In genomic region chr11:7862547-7862946, GRCm38 (mm10) we compare ENCODE assay signal across 12 mouse cellular contexts.
A peak's percentile ranks its signal among the peaks of the same experiment; 100 is the strongest.
DNase-seq lines count a peak whose midpoint lies in the region; ATAC-seq lines count a peak whose summit lies in the region.
"Had no signal": no experiment of that assay in that cellular context is flagged by ENCODE, and none has a peak within 500 bp of the region (broad histone marks: within the 10 kb centered on the region; RNA-seq: fewer than 3 reads in every experiment).

No protein-coding gene starts in this region.

- H3K4me3 ChIP-seq in heart, embryonic 11.5 days (ENCODE audit: low read depth, low read length) = no peak overlapping the region
- no peak overlapping the region for H3K4me3 ChIP-seq in forebrain, embryonic 11.5 days (ENCODE audit: low read depth, low read length)

- no peaks in the 10 kb centered on the region for H3K4me1 ChIP-seq in heart, embryonic 11.5 days (ENCODE audit: control insufficient read depth, insufficient read depth, low read length)
- no peaks in the 10 kb centered on the region for H3K4me1 ChIP-seq in forebrain, embryonic 11.5 days (replicated peaks; ENCODE audit: control insufficient read depth, insufficient read depth, low read length)

- H3K27me3 ChIP-seq in heart, embryonic 11.5 days (ENCODE audit: control insufficient read depth, insufficient read depth, low read length) = no peaks in the 10 kb centered on the region
- no peaks in the 10 kb centered on the region for H3K27me3 ChIP-seq in forebrain, embryonic 11.5 days (ENCODE audit: control insufficient read depth, insufficient read depth, low read length)

- ATAC-seq in heart, embryonic 11.5 days (replicated peaks; ENCODE audit: insufficient number of reproducible peaks, low FRiP score, low TSS enrichment) = no peak
- no peak for ATAC-seq in forebrain, embryonic 11.5 days (replicated peaks; ENCODE audit: low FRiP score)

- H3K9ac ChIP-seq in heart, embryonic 11.5 days (ENCODE audit: low read depth, low read length) = no peak overlapping the region
- no peak overlapping the region for H3K9ac ChIP-seq in forebrain, embryonic 11.5 days (ENCODE audit: low read length)
- H3K9ac ChIP-seq: hindbrain, embryonic 14.5 days had no signal

- no peak overlapping the region for H3K27ac ChIP-seq in heart, embryonic 11.5 days (ENCODE audit: low read depth, low read length)
- no peak overlapping the region for H3K27ac ChIP-seq in forebrain, embryonic 11.5 days (ENCODE audit: low read depth, low read length)
- H3K27ac ChIP-seq: hindbrain, embryonic 14.5 days had no signal

- H3K9me3 ChIP-seq in heart, embryonic 11.5 days (replicated peaks; ENCODE audit: control insufficient read depth, low read length) = no peaks in the 10 kb centered on the region
- no peaks in the 10 kb centered on the region for H3K9me3 ChIP-seq in forebrain, embryonic 11.5 days (ENCODE audit: control insufficient read depth, low read length)
- H3K9me3 ChIP-seq: G1E had no signal

- H3K36me3 ChIP-seq in heart, embryonic 11.5 days (ENCODE audit: control insufficient read depth, insufficient read depth, low read length) = no peaks in the 10 kb centered on the region
- no peaks in the 10 kb centered on the region for H3K36me3 ChIP-seq in forebrain, embryonic 11.5 days (ENCODE audit: control insufficient read depth, insufficient read depth, low read length)
- H3K36me3 ChIP-seq: G1E had no signal

- H3K4me2 ChIP-seq in heart, embryonic 11.5 days = no peak overlapping the region
- no peak overlapping the region for H3K4me2 ChIP-seq in forebrain, embryonic 11.5 days (ENCODE audit: low read depth, low read length, severe bottlenecking)
- H3K4me2 ChIP-seq: hindbrain, embryonic 14.5 days had no signal

- peak; percentile 24 for DNase-seq in adrenal gland, adult 2 months
- DNase-seq in adrenal gland, postnatal 14 days = no peak
- peak; percentile 17 for DNase-seq in heart, adult 8-10 months (ENCODE audit: low spot score)
- peak; percentile 13 for DNase-seq in urinary bladder, postnatal 14 days (ENCODE audit: low spot score)
- DNase-seq in urinary bladder, postnatal 10 days (ENCODE audit: low spot score) = no peak
- DNase-seq in forebrain, embryonic 11.5 days (ENCODE audit: low spot score) = no peak
- DNase-seq in spleen, postnatal 14 days (ENCODE audit: low spot score in 2 of 2) = no peak
- DNase-seq: cerebellum, postnatal 14 days; spleen, adult 18-20 months had no signal

Comparison
In these comparisons a context has a peak if more than half of its experiments do, and no peak if none do; other contexts are left out.
1. DNase-seq: peak in adrenal gland, adult 2 months (single experiment), heart, adult 8-10 months (single experiment) and urinary bladder, postnatal 14 days (single experiment); none in adrenal gland, postnatal 14 days (single experiment), urinary bladder, postnatal 10 days (single experiment), forebrain, embryonic 11.5 days (single experiment) and spleen, postnatal 14 days (0 of 2).